30 mouse cellular contexts compared by ENCODE assay signal in the genomic region with DNA sequence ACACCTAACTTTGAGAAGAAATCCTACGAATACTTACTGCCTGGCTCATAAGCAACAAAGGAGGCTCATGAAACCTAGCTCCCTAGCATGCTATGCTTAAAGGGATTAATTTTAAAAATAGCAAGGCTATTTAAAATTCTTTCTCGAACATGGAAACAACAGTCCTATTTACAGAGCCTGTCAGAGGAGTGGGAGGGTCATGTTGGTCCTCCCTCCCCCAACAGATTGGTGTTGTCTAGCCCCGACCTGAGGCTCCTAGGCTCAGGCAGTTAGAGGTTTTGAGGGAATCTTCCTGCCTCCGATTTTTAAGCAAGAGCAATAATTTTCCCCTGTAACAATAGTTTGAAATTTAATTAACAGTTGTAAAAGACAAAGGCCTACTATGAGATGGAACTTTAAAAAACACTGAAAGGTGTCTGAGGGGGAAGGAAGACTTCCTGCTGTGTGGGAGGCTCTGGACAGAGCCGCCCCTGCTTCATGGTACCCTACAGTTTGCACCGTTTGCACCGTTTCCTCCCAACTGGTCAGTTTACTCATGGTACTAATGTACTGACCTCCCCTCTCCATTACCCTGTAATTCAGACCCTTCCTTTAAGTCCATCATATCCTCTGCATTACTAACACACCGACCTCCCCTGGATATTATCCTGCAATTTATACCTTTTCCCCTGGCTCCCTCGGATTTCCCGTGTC.
DNase-seq lines count a peak whose midpoint lies in the region; ATAC-seq lines count a peak whose summit lies in the region.
"Had no signal": no experiment of that assay in that cellular context is flagged by ENCODE, and none has a peak within 500 bp of the region (broad histone marks: within the 10 kb centered on the region; RNA-seq: fewer than 3 reads in every experiment).

No protein-coding gene starts in this region.

- ATAC-seq in heart, embryonic 15.5 days (replicated peaks; ENCODE audit: insufficient number of reproducible peaks, insufficient read depth, low FRiP score, low read depth): no peak; the same call in 1 of the 2 replicates
- 0 out of 2 replicates have a peak, but pooled peaks have one; percentile 58 for ATAC-seq in kidney, embryonic 15.5 days (replicated peaks; ENCODE audit: low FRiP score)
- 0 out of 2 replicates have a peak, but pooled peaks have one; percentile 24 for ATAC-seq in limb, embryonic 13.5 days (ENCODE audit: low FRiP score, low read depth)
- ATAC-seq: forebrain, embryonic 13.5 days; hindbrain, embryonic 16.5 days; intestine, embryonic 15.5 days; liver, embryonic 12.5 days; liver, postnatal 0 days; Patski had no signal

- 50% methylated on average over 10 of the region's 10 CpGs for WGBS in heart, embryonic 15.5 days
- WGBS in kidney, embryonic 15.5 days: 19% methylated on average over 10 of the region's 10 CpGs
- WGBS in limb, embryonic 13.5 days: 36% methylated on average over 10 of the region's 10 CpGs

- H3K9me3 ChIP-seq in heart, embryonic 15.5 days (replicated peaks): no peaks in the 10 kb centered on the region
- no peaks in the 10 kb centered on the region for H3K9me3 ChIP-seq in kidney, embryonic 15.5 days (replicated peaks)
- H3K9me3 ChIP-seq in limb, embryonic 13.5 days: no peaks in the 10 kb centered on the region
- H3K9me3 ChIP-seq: embryonic facial prominence, embryonic 12.5 days; forebrain, embryonic 13.5 days; hindbrain, embryonic 10.5 days; intestine, embryonic 15.5 days; liver, embryonic 12.5 days; neural tube, embryonic 13.5 days had no signal

- no peak overlapping the region for H3K9ac ChIP-seq in heart, embryonic 15.5 days
- no peak overlapping the region for H3K9ac ChIP-seq in kidney, embryonic 15.5 days
- H3K9ac ChIP-seq in limb, embryonic 13.5 days: no peak overlapping the region; the same call in 1 of the 2 replicates
- H3K9ac ChIP-seq: embryonic facial prominence, embryonic 12.5 days; forebrain, embryonic 13.5 days; intestine, embryonic 15.5 days; liver, embryonic 12.5 days; liver, postnatal 0 days; neural tube, embryonic 13.5 days had no signal

- H3K36me3 ChIP-seq in heart, embryonic 15.5 days: no peaks in the 10 kb centered on the region
- no peaks in the 10 kb centered on the region for H3K36me3 ChIP-seq in kidney, embryonic 15.5 days
- no peaks in the 10 kb centered on the region for H3K36me3 ChIP-seq in limb, embryonic 13.5 days
- H3K36me3 ChIP-seq: embryonic facial prominence, embryonic 12.5 days; hindbrain, embryonic 10.5 days; intestine, embryonic 15.5 days; liver, embryonic 12.5 days; neural tube, embryonic 13.5 days had no signal

- intact Hi-C loops in heart, postnatal 25 days (cut with DNase I): no loop called here

- no peaks in the 10 kb centered on the region for H3K27me3 ChIP-seq in heart, embryonic 15.5 days
- no peaks in the 10 kb centered on the region for H3K27me3 ChIP-seq in kidney, embryonic 15.5 days
- no peaks in the 10 kb centered on the region for H3K27me3 ChIP-seq in limb, embryonic 13.5 days
- H3K27me3 ChIP-seq: embryonic facial prominence, embryonic 12.5 days; forebrain, embryonic 13.5 days; intestine, embryonic 15.5 days; liver, embryonic 12.5 days; neural tube, embryonic 13.5 days; Patski had no signal

- no peak overlapping the region for H3K4me2 ChIP-seq in heart, embryonic 15.5 days
- no peak overlapping the region for H3K4me2 ChIP-seq in kidney, embryonic 15.5 days
- H3K4me2 ChIP-seq in limb, embryonic 13.5 days (replicated peaks): no peak overlapping the region
- H3K4me2 ChIP-seq: embryonic facial prominence, embryonic 12.5 days; forebrain, embryonic 13.5 days; intestine, embryonic 15.5 days; liver, embryonic 12.5 days; midbrain, embryonic 11.5 days; neural tube, embryonic 13.5 days had no signal

- H3K4me1 ChIP-seq in heart, embryonic 15.5 days (replicated peaks): peaks cover 14% of the 10 kb centered on the region
- H3K4me1 ChIP-seq in kidney, embryonic 15.5 days: peaks cover 17% of the 10 kb centered on the region
- peaks cover 44% of the 10 kb centered on the region for H3K4me1 ChIP-seq in limb, embryonic 13.5 days
- H3K4me1 ChIP-seq: intestine, embryonic 15.5 days; liver, embryonic 12.5 days had no signal

- peak; percentile 77 for DNase-seq in heart, adult 11 months
- DNase-seq in heart, postnatal 25 days (ENCODE audit: low spot score): no peak
- DNase-seq in heart, adult 8-10 months (ENCODE audit: low spot score): no peak
- no peak for DNase-seq in kidney, postnatal 36 days
- no peak for DNase-seq in urinary bladder, postnatal 36 days (ENCODE audit: low spot score in 2 of 2)
- DNase-seq: adrenal gland, postnatal 14 days; cerebellum, adult 11 months; cerebellum, adult 9-10 months; cerebellum, postnatal 36 days; gastrocnemius, postnatal 10 days; kidney, adult 9 months; layer of hippocampus, postnatal 36 days; left cerebral cortex, postnatal 4 days; liver, postnatal 0 days; lung, postnatal 36 days; thymus, adult 2 months; thymus, postnatal 36 days had no signal

- H3K4me3 ChIP-seq in heart, embryonic 15.5 days: no peak overlapping the region
- no peak overlapping the region for H3K4me3 ChIP-seq in kidney, embryonic 15.5 days (replicated peaks)
- no peak overlapping the region for H3K4me3 ChIP-seq in limb, embryonic 13.5 days
- H3K4me3 ChIP-seq: embryonic facial prominence, embryonic 12.5 days; erythroblast, embryonic 14.5 days; forebrain, embryonic 13.5 days; hindbrain, embryonic 10.5 days; intestine, embryonic 15.5 days; liver, embryonic 12.5 days; neural tube, embryonic 13.5 days had no signal

- H3K27ac ChIP-seq in heart, embryonic 15.5 days: peak overlapping the region; percentile 23; the same call in 1 of the 2 replicates
- H3K27ac ChIP-seq in kidney, embryonic 15.5 days: no peak overlapping the region
- peak overlapping the region; percentile 55; the same call in 1 of the 2 replicates for H3K27ac ChIP-seq in limb, embryonic 13.5 days
- H3K27ac ChIP-seq: embryonic facial prominence, embryonic 12.5 days; forebrain, embryonic 13.5 days; hindbrain, embryonic 10.5 days; intestine, embryonic 15.5 days; liver, embryonic 12.5 days; neural tube, embryonic 13.5 days had no signal
